Mouse (Mus musculus) liver, embryonic 14 days (tissue): Measurements from ENCODE around the gene Tmem161b. TPM values are rescaled to one million over a fixed set of nuclear protein-coding genes. Genes with fewer than 3 reads are reported as not detected.

Experiments used
- polyA plus RNA-seq: library from polyadenylated mRNA; depleted of rRNA; stranded (reverse); fragments of >200 nt; gene quantifications from 2 replicates; pipeline ENCODE4 v1.2.3, GENCODE M21; 2012; rRNA removed

Tmem161b gene
- polyA plus RNA-seq: 5.0 and 6.0 TPM in 2 replicates

GRCm38 (mm10) chr13:84221820-84222681 is at the start of gene Tmem161b:
TSS of gene Tmem161b (plus strand) at chr13:84222296.

